Mouse (Mus musculus) myocyte (in vitro differentiated cells): ENCODE measurements around the gene Pald1.

Source experiments
- MAX ChIP-seq: IDR thresholded peaks from one replicate; pipeline ENCODE4 v1.6.1; 2011; ENCODE audit warnings: low read depth, mild to moderate bottlenecking, control low read depth
- MYOD1 ChIP-seq, 3 experiments: IDR thresholded peaks; one replicate each; pipeline ENCODE4 v1.6.1; 2011; ENCODE audit warnings: control low read depth in 2 of 3, low read depth in 2 of 3, mild to moderate bottlenecking in 2 of 3, moderate library complexity in 1 of 3; ENCODE audit not compliant: insufficient read length in 2 of 3, control insufficient read depth in 1 of 3
- POLR2A ChIP-seq: IDR thresholded peaks from one replicate; pipeline ENCODE4 v1.6.1; 2011; ENCODE audit warnings: low read depth, mild to moderate bottlenecking, control low read depth, moderate library complexity; ENCODE audit not compliant: insufficient read length
- POLR2AphosphoS2 ChIP-seq: IDR thresholded peaks from one replicate; pipeline ENCODE4 v1.6.1; 2011; ENCODE audit warnings: low read depth, control low read depth; ENCODE audit not compliant: insufficient read length
- TCF12 ChIP-seq: IDR thresholded peaks from one replicate; pipeline ENCODE4 v1.6.1; 2011; ENCODE audit warnings: mild to moderate bottlenecking, control low read depth; ENCODE audit not compliant: poor library complexity, insufficient read depth, severe bottlenecking

DNA sequence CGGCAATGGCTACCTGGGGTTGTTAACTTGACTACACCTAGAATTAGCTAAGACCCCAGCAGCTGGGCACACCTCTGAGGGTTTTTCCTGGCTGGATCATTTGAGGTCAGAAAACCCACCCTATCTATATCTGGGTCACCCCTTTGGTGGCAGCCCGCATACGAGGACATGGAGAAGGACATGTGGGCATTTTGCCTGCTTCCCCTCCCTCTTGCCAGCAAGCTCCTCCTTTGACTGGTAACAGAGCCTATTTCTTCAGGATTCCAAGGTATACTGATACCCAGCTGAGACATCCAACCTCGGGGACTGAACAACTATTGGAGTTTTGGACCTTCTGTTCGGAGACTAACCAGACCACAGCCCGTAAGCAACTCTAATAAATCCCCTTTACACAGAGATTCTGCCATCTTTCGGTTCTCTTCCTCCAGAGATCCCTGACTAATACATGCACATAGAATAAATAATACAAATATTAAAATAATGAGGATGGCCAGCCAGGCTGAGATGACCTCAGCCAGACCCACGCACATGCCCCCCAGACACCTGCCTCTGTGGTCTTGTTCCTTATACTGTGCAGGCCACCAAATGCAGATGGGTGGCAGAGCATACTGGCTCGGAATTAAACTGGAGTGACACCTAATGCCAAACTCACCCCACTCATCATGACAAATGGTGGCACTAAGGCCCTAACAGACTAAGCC is 11.3 kb downstream of the Pald1 start:
- TF ChIP-seq POLR2A = no peak
- no peak for TF ChIP-seq MAX
- TF ChIP-seq TCF12 = no peak
- peak in 2 of 3 experiments; percentile 34 to 67 for TF ChIP-seq MYOD1 (IDR thresholded peaks at IDR 0.05; ENCODE audit: control insufficient read depth in 1 of 3, insufficient read length in 2 of 3, low read depth in 2 of 3)
- TF ChIP-seq POLR2AphosphoS2 = no peak
